Mouse (Mus musculus): Measurements from ENCODE around the gene Nfix. TPM values are rescaled to one million over a fixed set of nuclear protein-coding genes. Genes with fewer than 3 reads are reported as not detected.
A peak's percentile ranks its signal among the peaks of the same experiment; 100 is the strongest.

Nfix gene
- polyA plus RNA-seq, 1 experiment, result 1.2 TPM

DNA sequence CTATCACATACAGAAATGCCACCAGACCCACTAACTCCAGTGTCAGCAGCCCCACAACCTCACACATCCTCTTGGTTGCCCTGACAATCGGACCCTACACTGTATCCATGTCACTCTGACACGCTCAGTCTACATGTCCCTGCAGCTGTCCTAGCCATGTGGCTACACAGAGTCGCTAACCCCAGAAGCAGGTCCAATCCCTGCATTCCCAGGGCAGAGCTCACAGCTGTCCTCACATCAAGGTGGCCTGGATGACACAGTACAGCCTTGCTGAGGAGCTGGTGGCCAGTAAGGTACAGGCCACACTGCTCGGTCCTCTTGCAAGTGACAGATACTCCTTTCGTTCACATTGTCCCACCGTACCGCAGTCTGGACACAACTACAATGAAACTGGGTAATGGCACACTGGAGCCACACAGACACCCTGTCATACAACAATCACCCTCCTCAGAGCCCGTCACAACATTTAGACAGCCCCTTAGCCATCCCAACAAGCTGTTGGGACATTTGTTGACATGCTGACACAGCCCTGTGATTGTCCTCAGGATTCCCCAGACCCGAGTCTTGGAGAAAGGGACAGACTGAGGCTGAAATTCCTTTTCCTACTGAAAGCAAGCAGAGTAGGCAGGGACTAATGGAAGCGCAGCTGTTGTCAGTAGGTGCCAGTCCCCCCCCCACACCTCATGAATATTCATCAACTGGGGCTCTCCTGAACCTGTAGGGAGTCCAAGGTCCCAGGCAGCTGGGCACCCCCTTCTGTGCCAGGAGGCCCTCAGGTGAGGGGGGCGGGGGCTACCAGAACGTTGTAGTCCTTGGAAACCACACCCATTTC lies 9.2 kb upstream of the Nfix start:
- Histone ChIP-seq H3K27me3 (ENCODE audit: control insufficient read depth, insufficient read depth, low read length, poor library complexity, severe bottlenecking) (peaks cover 2% of the 10 kb centered on the region; the same call in 1 of the 2 replicates), H3K36me3 (ENCODE audit: control insufficient read depth, insufficient read depth, low read length, poor library complexity, severe bottlenecking) (no peaks in the 10 kb centered on the region), H3K9me3 (replicated peaks; ENCODE audit: control insufficient read depth, insufficient read depth, low read length, poor library complexity, severe bottlenecking) (peaks cover 6% of the 10 kb centered on the region; the same call in 1 of the 2 replicates), H3K4me1 (ENCODE audit: control insufficient read depth, insufficient read depth, low read length) (no peaks in the 10 kb centered on the region), H3K27ac (ENCODE audit: insufficient read depth, low read length) (no peak overlapping the region), H3K4me3 (ENCODE audit: low read depth, low read length) (no peak overlapping the region), H3K9ac (ENCODE audit: low read depth, poor library complexity, severe bottlenecking) (no peak overlapping the region)
- TF ChIP-seq POLR2A (IDR thresholded peaks at IDR 0.05; ENCODE audit: insufficient read depth, low read length) (no peak), EP300 (IDR thresholded peaks at IDR 0.05; ENCODE audit: insufficient read depth, low read depth, low read length) (no peak), CTCF (IDR thresholded peaks at IDR 0.05; ENCODE audit: low read depth, low read length) (no peak)

DNA sequence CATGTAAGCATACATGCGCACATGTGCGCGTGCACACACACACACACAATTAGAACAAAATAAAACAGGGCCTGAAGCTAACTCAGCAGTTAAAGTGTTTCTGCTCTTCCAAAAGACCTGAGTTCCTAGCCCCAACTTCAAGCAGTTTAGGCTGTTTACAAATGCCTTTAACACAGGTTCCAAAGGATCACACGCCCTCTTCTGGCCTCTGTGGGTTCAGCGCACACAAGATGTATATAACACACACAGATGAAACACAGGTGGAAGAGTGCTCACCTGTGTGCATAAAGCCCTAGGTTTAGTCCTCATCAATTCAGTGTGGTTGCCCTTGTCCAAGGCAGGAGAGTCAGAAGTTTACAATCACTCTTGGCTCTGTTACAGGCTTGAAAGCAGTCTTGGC lies 5.9 kb upstream of the Nfix start:
- peaks cover 6% of the 10 kb centered on the region; the same call in 1 of the 2 replicates for H3K9me3 ChIP-seq (replicated peaks; ENCODE audit: control insufficient read depth, insufficient read depth, low read length, poor library complexity, severe bottlenecking)
- H3K36me3 ChIP-seq (ENCODE audit: control insufficient read depth, insufficient read depth, low read length, poor library complexity, severe bottlenecking), result no peaks in the 10 kb centered on the region
- no peaks in the 10 kb centered on the region for H3K4me1 ChIP-seq (ENCODE audit: control insufficient read depth, insufficient read depth, low read length)
- H3K27ac ChIP-seq (ENCODE audit: insufficient read depth, low read length), result no peak overlapping the region
- TF ChIP-seq CTCF (IDR thresholded peaks at IDR 0.05; ENCODE audit: low read depth, low read length) (no peak), EP300 (IDR thresholded peaks at IDR 0.05; ENCODE audit: insufficient read depth, low read depth, low read length) (no peak), POLR2A (IDR thresholded peaks at IDR 0.05; ENCODE audit: insufficient read depth, low read length) (no peak)
- peaks cover 1% of the 10 kb centered on the region; the same call in 1 of the 2 replicates for H3K27me3 ChIP-seq (ENCODE audit: control insufficient read depth, insufficient read depth, low read length, poor library complexity, severe bottlenecking)
- H3K4me3 ChIP-seq (ENCODE audit: low read depth, low read length), result no peak overlapping the region
- H3K9ac ChIP-seq (ENCODE audit: low read depth, poor library complexity, severe bottlenecking), result no peak overlapping the region

DNA sequence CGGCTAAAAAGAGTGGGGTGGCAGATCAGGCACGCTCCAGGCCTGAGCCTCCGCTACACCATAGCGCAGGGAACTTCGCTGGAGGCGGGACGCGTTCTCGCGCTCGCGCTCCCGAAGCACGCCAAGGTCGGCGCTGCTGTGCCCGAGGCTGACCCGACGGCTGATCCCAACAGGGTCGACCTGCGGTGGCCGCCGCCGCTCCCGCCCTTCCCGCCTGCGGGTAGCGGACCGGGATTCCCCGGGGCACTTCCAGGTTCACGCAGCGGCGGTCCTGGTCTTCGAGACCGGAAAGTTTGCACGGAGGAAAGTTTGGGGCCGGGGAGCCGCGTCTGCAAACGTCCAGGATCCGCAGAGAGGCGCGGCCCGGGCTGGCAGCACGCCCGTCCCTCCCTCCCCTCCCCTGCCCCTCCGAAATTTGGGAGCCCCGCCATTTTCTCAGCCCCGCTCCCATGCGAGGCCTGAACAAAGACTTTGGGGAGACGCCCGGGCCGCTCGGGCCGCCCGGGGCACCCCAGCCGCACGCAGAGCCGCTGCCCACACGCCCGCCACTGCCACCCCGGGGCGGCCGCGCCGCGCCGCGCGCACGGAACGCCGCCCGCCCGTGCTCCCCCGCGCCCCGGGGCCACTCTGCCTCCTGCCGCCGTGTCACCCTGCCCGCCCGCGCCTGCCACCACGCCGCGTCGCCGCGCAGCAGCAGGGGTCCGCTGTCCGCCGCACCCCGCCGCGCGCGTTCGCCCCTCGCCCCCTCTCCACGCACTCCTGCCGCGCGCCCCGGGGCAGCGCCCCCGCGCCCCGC lies 810 bp downstream of the Nfix start:
- no peaks in the 10 kb centered on the region for H3K36me3 ChIP-seq (ENCODE audit: control insufficient read depth, insufficient read depth, low read length, poor library complexity, severe bottlenecking)
- TF ChIP-seq EP300 (IDR thresholded peaks at IDR 0.05; ENCODE audit: insufficient read depth, low read depth, low read length), result no peak
- no peak for TF ChIP-seq POLR2A (IDR thresholded peaks at IDR 0.05; ENCODE audit: insufficient read depth, low read length)
- TF ChIP-seq CTCF (IDR thresholded peaks at IDR 0.05; ENCODE audit: low read depth, low read length), result no peak
- peaks cover 17% of the 10 kb centered on the region for H3K27me3 ChIP-seq (ENCODE audit: control insufficient read depth, insufficient read depth, low read length, poor library complexity, severe bottlenecking)

DNA sequence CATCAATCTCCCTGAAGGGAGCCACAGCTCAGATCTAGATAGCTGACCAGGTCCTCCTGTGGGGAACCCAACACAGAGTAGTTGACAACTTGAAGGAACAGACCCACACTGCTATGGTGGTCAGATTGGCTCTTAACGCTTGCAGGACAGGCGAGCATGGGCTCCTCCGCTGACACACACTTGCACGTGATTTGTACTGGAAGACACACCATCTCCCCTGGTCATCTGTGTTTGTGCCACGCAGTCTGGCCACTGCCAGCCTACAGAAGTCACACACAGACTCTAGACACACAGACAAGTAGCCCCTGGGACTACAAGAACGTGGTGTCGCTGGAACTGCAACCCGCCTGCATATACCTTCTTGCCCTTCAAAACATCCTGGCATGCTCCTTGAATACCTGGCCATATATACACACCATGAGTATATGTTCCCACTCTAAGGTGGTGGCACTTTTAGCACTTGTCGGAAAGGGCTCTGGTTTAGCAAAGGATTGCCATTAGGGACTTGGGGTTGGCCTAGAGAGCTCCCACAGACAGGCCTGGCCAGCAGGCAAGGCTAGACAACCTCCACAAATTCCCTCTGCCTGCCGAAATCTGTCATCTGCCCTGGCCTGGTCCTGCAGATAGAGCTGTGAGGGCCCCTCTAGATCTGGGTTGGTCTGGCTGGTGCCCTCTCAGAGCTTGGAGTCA lies 1.6 kb downstream of the Nfix start:
- H3K4me1 ChIP-seq (ENCODE audit: control insufficient read depth, insufficient read depth, low read length), result no peaks in the 10 kb centered on the region
- no peak for TF ChIP-seq CTCF (IDR thresholded peaks at IDR 0.05; ENCODE audit: low read depth, low read length)
- TF ChIP-seq EP300 (IDR thresholded peaks at IDR 0.05; ENCODE audit: insufficient read depth, low read depth, low read length), result no peak
- TF ChIP-seq POLR2A (IDR thresholded peaks at IDR 0.05; ENCODE audit: insufficient read depth, low read length), result no peak
- peaks cover 17% of the 10 kb centered on the region for H3K27me3 ChIP-seq (ENCODE audit: control insufficient read depth, insufficient read depth, low read length, poor library complexity, severe bottlenecking)
- H3K9ac ChIP-seq (ENCODE audit: low read depth, poor library complexity, severe bottlenecking), result peak overlapping the region; percentile 69; the same call in 1 of the 2 replicates
- H3K9me3 ChIP-seq (replicated peaks; ENCODE audit: control insufficient read depth, insufficient read depth, low read length, poor library complexity, severe bottlenecking), result no peaks in the 10 kb centered on the region
- no peak overlapping the region for H3K27ac ChIP-seq (ENCODE audit: insufficient read depth, low read length)
- no peaks in the 10 kb centered on the region for H3K36me3 ChIP-seq (ENCODE audit: control insufficient read depth, insufficient read depth, low read length, poor library complexity, severe bottlenecking)
- peak overlapping the region; percentile 45 for H3K4me3 ChIP-seq (ENCODE audit: low read depth, low read length)

More for the DNA sequence above, 810 bp downstream of the Nfix start:
- H3K4me3 ChIP-seq (ENCODE audit: low read depth, low read length), result peak overlapping the region; percentile 45
- H3K9ac ChIP-seq (ENCODE audit: low read depth, poor library complexity, severe bottlenecking), result peak overlapping the region; percentile 69
- H3K27ac ChIP-seq (ENCODE audit: insufficient read depth, low read length), result no peak overlapping the region
- no peaks in the 10 kb centered on the region for H3K9me3 ChIP-seq (replicated peaks; ENCODE audit: control insufficient read depth, insufficient read depth, low read length, poor library complexity, severe bottlenecking)
- no peaks in the 10 kb centered on the region for H3K4me1 ChIP-seq (ENCODE audit: control insufficient read depth, insufficient read depth, low read length)

DNA sequence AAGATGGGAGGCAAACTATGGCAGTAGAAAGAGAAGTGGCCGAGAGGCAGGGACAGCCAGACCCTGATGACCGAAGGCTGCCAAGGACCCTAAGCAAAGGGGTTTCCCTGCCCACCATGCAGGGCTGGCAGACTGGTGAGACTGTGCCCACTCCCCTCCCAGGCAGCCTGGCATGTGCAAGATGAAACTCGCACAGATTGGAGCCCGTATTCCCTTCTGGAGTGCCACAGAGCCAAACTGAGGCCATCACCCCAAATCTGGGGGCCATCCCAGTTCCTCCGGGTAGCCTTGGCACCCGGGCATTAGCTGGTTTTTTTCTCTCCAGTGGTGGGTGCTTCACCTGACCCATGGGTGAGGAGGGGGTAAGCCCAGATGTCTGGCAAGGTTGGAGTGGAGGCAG lies 2.2 kb downstream of the Nfix start:
- TF ChIP-seq CTCF (IDR thresholded peaks at IDR 0.05; ENCODE audit: low read depth, low read length), result no peak
- TF ChIP-seq POLR2A (IDR thresholded peaks at IDR 0.05; ENCODE audit: insufficient read depth, low read length), result no peak
- TF ChIP-seq EP300 (IDR thresholded peaks at IDR 0.05; ENCODE audit: insufficient read depth, low read depth, low read length), result no peak
- no peak overlapping the region for H3K27ac ChIP-seq (ENCODE audit: insufficient read depth, low read length)
- no peaks in the 10 kb centered on the region for H3K9me3 ChIP-seq (replicated peaks; ENCODE audit: control insufficient read depth, insufficient read depth, low read length, poor library complexity, severe bottlenecking)
- no peak overlapping the region for H3K9ac ChIP-seq (ENCODE audit: low read depth, poor library complexity, severe bottlenecking)
- H3K4me3 ChIP-seq (ENCODE audit: low read depth, low read length), result no peak overlapping the region
- no peaks in the 10 kb centered on the region for H3K36me3 ChIP-seq (ENCODE audit: control insufficient read depth, insufficient read depth, low read length, poor library complexity, severe bottlenecking)
- H3K27me3 ChIP-seq (ENCODE audit: control insufficient read depth, insufficient read depth, low read length, poor library complexity, severe bottlenecking), result peaks cover 17% of the 10 kb centered on the region
- no peaks in the 10 kb centered on the region for H3K4me1 ChIP-seq (ENCODE audit: control insufficient read depth, insufficient read depth, low read length)

All from ES-Bruce4 (cell line).